Mouse (Mus musculus): Measurements from ENCODE around the gene Sort1.

DNA sequence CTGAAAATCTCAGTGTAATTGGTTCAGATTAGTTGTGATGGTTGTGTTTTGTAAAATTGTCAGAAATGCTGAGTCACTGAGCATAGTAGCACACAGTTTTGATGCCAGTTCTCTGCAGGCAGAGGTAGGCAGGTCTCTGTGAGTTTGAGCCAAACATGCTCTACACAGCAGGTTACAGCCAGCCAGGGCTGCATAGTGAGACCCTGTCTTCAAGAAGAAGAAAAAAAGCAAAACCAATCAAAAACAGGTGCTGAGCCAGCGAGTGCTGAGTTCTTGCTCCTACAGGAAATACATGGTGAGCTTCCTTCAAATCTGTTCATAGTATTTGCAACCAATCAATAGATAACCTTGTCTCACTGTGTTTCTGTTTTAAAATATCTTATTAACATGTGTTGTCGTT lies 34.6 kb downstream of the Sort1 start:
- TF ChIP-seq POLR2A (IDR thresholded peaks at IDR 0.05; ENCODE audit: insufficient read length, low read depth), result no peak
- no peak for TF ChIP-seq MYOD1 (IDR thresholded peaks at IDR 0.05; ENCODE audit: control insufficient read depth in 1 of 3, insufficient read length in 2 of 3, low read depth in 2 of 3)

Measured in myocyte (in vitro differentiated cells).